Mouse (Mus musculus): ENCODE data around the gene Gpr137b.
"Not testable (repeated sequence)": the region's sequence is repeated elsewhere in the genome, so short reads cannot be mapped to it uniquely, and the experiment has no call there.

GRCm38 (mm10) chr13:13418859-13419258 is 25.0 kb upstream of the Gpr137b start:
- TF ChIP-seq POLR2A (IDR thresholded peaks at IDR 0.05; ENCODE audit: borderline replicate concordance, insufficient read depth, low read length); CTCF (IDR thresholded peaks at IDR 0.05; ENCODE audit: borderline replicate concordance, insufficient read depth, low read depth, low read length): not testable (repeated sequence)

All from cerebellum, adult 2 months (tissue).